Mouse (Mus musculus) CH12.LX (cell line): ENCODE results near the gene Ccnl2. TPM values are rescaled to one million over a fixed set of nuclear protein-coding genes. Genes with fewer than 3 reads are reported as not detected.

Source experiments
- DNase-seq: peaks from one replicate; pipeline ENCODE4 v3.0.0-alpha.2; 2013; ENCODE audit errors: extremely low read depth
- H3K27ac ChIP-seq: 2 replicates; pipeline ENCODE4 v1.5.1; 2012; ENCODE audit warnings: low read depth, mild to moderate bottlenecking, control low read depth, moderate library complexity; ENCODE audit not compliant: insufficient read depth
- H3K27me3 ChIP-seq: replicated peaks from 2 replicates; pipeline ENCODE3; 2012; ENCODE audit warnings: inconsistent platforms
- H3K36me3 ChIP-seq, 2 experiments: replicated peaks in 1 of 2; 2 replicates each; pipeline versions ENCODE3 to v1.6.1; 2012; ENCODE audit warnings: inconsistent platforms in 1 of 2, low read length in 1 of 2, mild to moderate bottlenecking in 1 of 2, mixed read lengths in 1 of 2, moderate library complexity in 1 of 2; ENCODE audit not compliant: control insufficient read depth in 1 of 2, insufficient read depth in 1 of 2
- H3K4me1 ChIP-seq, 2 experiments: 2 replicates each; pipeline ENCODE4 v1.6.1; 2012; ENCODE audit warnings: inconsistent platforms in 1 of 2, moderate library complexity in 1 of 2; ENCODE audit not compliant: insufficient read depth in 2 of 2, control insufficient read depth in 1 of 2
- H3K4me2 ChIP-seq: 2 replicates; pipeline ENCODE4 v1.6.1; 2012; ENCODE audit warnings: low read depth, mild to moderate bottlenecking, control low read depth; ENCODE audit not compliant: poor library complexity, insufficient read depth, severe bottlenecking
- H3K4me3 ChIP-seq, 3 experiments: fragments of 150-350 bp in 1 of 3; sonication (generic) in 1 of 3; replicated peaks in 1 of 3; 2 replicates each; pipeline versions ENCODE3 to v1.5.1; 2011 to 2012; ENCODE audit warnings: low read depth in 2 of 3, low read length in 2 of 3, mild to moderate bottlenecking in 2 of 3, moderate library complexity in 2 of 3, control low read depth in 1 of 3, improper control_type of control experiment in 1 of 3, inconsistent platforms in 1 of 3, mixed read lengths in 1 of 3; ENCODE audit not compliant: poor library complexity in 1 of 3
- H3K79me2 ChIP-seq: replicated peaks from 2 replicates; pipeline ENCODE4 v1.6.1; 2012; ENCODE audit warnings: mild to moderate bottlenecking, moderate library complexity; ENCODE audit not compliant: control insufficient read depth, poor library complexity, insufficient read depth, severe bottlenecking; ENCODE audit errors: extremely low read depth
- H3K9ac ChIP-seq: 2 replicates; pipeline ENCODE4 v1.6.1; 2012; ENCODE audit warnings: low read depth, mild to moderate bottlenecking, control low read depth, moderate library complexity; ENCODE audit not compliant: insufficient read depth
- H3K9me3 ChIP-seq: replicated peaks from 2 replicates; pipeline ENCODE3; 2012; ENCODE audit warnings: low read length, inconsistent platforms, mixed read lengths
- BHLHE40 ChIP-seq: IDR thresholded peaks from 2 replicates; pipeline ENCODE4 v1.6.1; 2011; ENCODE audit warnings: mild to moderate bottlenecking, low read depth, low read length, improper control_type of control experiment
- CHD2 ChIP-seq: IDR thresholded peaks from 2 replicates; pipeline ENCODE4 v1.6.1; 2011; ENCODE audit warnings: low read length, improper control_type of control experiment
- CTCF ChIP-seq, 2 experiments: IDR thresholded peaks in 1 of 2; conservative IDR thresholded peaks in 1 of 2; 2 replicates each; pipeline ENCODE4 v1.5.1; 2011 to 2012; ENCODE audit warnings: low read depth in 2 of 2, low read length in 2 of 2, improper control_type of control experiment in 1 of 2, inconsistent platforms in 1 of 2, mild to moderate bottlenecking in 1 of 2, moderate library complexity in 1 of 2
- E2F4 ChIP-seq: IDR thresholded peaks from 2 replicates; pipeline ENCODE4 v1.6.1; 2011; ENCODE audit warnings: low read depth, low read length, improper control_type of control experiment; ENCODE audit not compliant: insufficient replicate concordance
- ELF1 ChIP-seq: IDR thresholded peaks from 2 replicates; pipeline ENCODE4 v1.6.1; 2014; ENCODE audit warnings: low read depth, mild to moderate bottlenecking, inconsistent platforms, low read length, improper control_type of control experiment
- ETS1 ChIP-seq: conservative IDR thresholded peaks from 2 replicates; pipeline ENCODE4 v1.6.1; 2012; ENCODE audit warnings: low read depth, mild to moderate bottlenecking, inconsistent platforms, low read length, improper control_type of control experiment, moderate library complexity
- HCFC1 ChIP-seq: IDR thresholded peaks from 2 replicates; pipeline ENCODE4 v1.6.1; 2012; ENCODE audit warnings: low read depth, mild to moderate bottlenecking, inconsistent platforms, low read length, improper control_type of control experiment
- IRF4 ChIP-seq: IDR thresholded peaks from 2 replicates; pipeline ENCODE4 v1.6.1; 2014; ENCODE audit warnings: low read depth, mild to moderate bottlenecking, inconsistent platforms, low read length, improper control_type of control experiment
- JUN ChIP-seq: IDR thresholded peaks from 2 replicates; pipeline ENCODE4 v1.6.1; 2011; ENCODE audit warnings: low read depth, mild to moderate bottlenecking, low read length, improper control_type of control experiment, moderate library complexity; ENCODE audit not compliant: insufficient read depth
- MAFK ChIP-seq: IDR thresholded peaks from 2 replicates; pipeline ENCODE4 v1.6.1; 2011; ENCODE audit warnings: low read length, improper control_type of control experiment; ENCODE audit not compliant: insufficient replicate concordance
- MAX ChIP-seq: IDR thresholded peaks from 2 replicates; pipeline ENCODE4 v1.6.1; 2011; ENCODE audit warnings: low read length, improper control_type of control experiment
- MXI1 ChIP-seq: IDR thresholded peaks from 2 replicates; pipeline ENCODE4 v1.6.1; 2011; ENCODE audit warnings: mild to moderate bottlenecking, low read depth, low read length, improper control_type of control experiment
- MYC ChIP-seq: IDR thresholded peaks from 2 replicates; pipeline ENCODE4 v1.6.1; 2011; ENCODE audit warnings: low read depth, mild to moderate bottlenecking, improper control_type of control experiment, low read length
- PAX5 ChIP-seq: IDR thresholded peaks from 2 replicates; pipeline ENCODE4 v1.6.1; 2012; ENCODE audit warnings: low read length, inconsistent platforms, mixed read lengths
- RAD21 ChIP-seq: IDR thresholded peaks from 2 replicates; pipeline ENCODE4 v1.6.1; 2011; ENCODE audit warnings: low read depth, mild to moderate bottlenecking, low read length, improper control_type of control experiment, moderate library complexity
- RCOR1 ChIP-seq: conservative IDR thresholded peaks from 2 replicates; pipeline ENCODE4 v1.6.1; 2012; ENCODE audit warnings: low read depth, mild to moderate bottlenecking, inconsistent platforms, low read length, improper control_type of control experiment
- SMC3 ChIP-seq: IDR thresholded peaks from 2 replicates; pipeline ENCODE4 v1.6.1; 2011; ENCODE audit warnings: low read depth, low read length, improper control_type of control experiment
- TBP ChIP-seq: conservative IDR thresholded peaks from 2 replicates; pipeline ENCODE4 v1.6.1; 2011; ENCODE audit warnings: low read depth, low read length, improper control_type of control experiment
- UBTF ChIP-seq: IDR thresholded peaks from 2 replicates; pipeline ENCODE4 v1.6.1; 2012; ENCODE audit warnings: low read depth, mild to moderate bottlenecking, inconsistent platforms, low read length, improper control_type of control experiment, moderate library complexity
- USF1 ChIP-seq: IDR thresholded peaks from 2 replicates; pipeline ENCODE4 v1.6.1; 2014; ENCODE audit warnings: low read depth, mild to moderate bottlenecking, inconsistent platforms, low read length, improper control_type of control experiment
- USF2 ChIP-seq: conservative IDR thresholded peaks from 2 replicates; pipeline ENCODE4 v1.6.1; 2011; ENCODE audit warnings: low read depth, low read length, improper control_type of control experiment
- ZC3H11A ChIP-seq: IDR thresholded peaks from 2 replicates; pipeline ENCODE4 v1.6.1; 2012; ENCODE audit warnings: low read depth, mild to moderate bottlenecking, inconsistent platforms, low read length, improper control_type of control experiment
- ZKSCAN1 ChIP-seq: IDR thresholded peaks from 2 replicates; pipeline ENCODE4 v1.6.1; 2012; ENCODE audit warnings: low read depth, inconsistent platforms, low read length, improper control_type of control experiment, borderline replicate concordance
- ZMIZ1 ChIP-seq: IDR thresholded peaks from 2 replicates; pipeline ENCODE4 v1.6.1; 2012; ENCODE audit warnings: low read depth, mild to moderate bottlenecking, inconsistent platforms, low read length, improper control_type of control experiment
- ZNF384 ChIP-seq: IDR thresholded peaks from 2 replicates; pipeline ENCODE4 v1.6.1; 2012; ENCODE audit warnings: low read depth, low read length, improper control_type of control experiment, inconsistent platforms
- dilution Hi-C: fragments of 300-500 bp; cut with MboI; formaldehyde crosslinking; loops from 2 replicates; pipeline ENCODE4 v1.14.3; 2020; ENCODE audit warnings: low sequenced_read_pairs; ENCODE audit not compliant: extremely low pct_unique_long_range_greater_than_20kb, extremely low pct_ligation_motif_present
- in situ Hi-C: fragments of 300-500 bp; cut with MboI; formaldehyde crosslinking; loops from 3 replicates; pipeline ENCODE4 v1.14.3; 2019; ENCODE audit warnings: low sequenced_read_pairs, low pct_ligation_motif_present, low pct_unique_long_range_greater_than_20kb, mixed read lengths
- polyA plus RNA-seq: library from polyadenylated mRNA; unstranded; fragments of >175 nt; gene quantifications from 2 replicates; pipeline ENCODE4 v1.2.1, GENCODE M21; 2012; ENCODE audit warnings: low read depth; ENCODE audit not compliant: insufficient read length
- total RNA-seq, 2 experiments: library from RNA; depleted of rRNA; stranded (reverse); fragments of 300-350 nt in 1 of 2; fragments of >200 nt in 1 of 2; gene quantifications; 2 replicates each; pipeline ENCODE4 v1.2.3; 2012 to 2014

The Ccnl2 gene
- total and polyA plus RNA-seq, 3 experiments, result 59.6 to 67.7 (median 63.7) TPM

DNA sequence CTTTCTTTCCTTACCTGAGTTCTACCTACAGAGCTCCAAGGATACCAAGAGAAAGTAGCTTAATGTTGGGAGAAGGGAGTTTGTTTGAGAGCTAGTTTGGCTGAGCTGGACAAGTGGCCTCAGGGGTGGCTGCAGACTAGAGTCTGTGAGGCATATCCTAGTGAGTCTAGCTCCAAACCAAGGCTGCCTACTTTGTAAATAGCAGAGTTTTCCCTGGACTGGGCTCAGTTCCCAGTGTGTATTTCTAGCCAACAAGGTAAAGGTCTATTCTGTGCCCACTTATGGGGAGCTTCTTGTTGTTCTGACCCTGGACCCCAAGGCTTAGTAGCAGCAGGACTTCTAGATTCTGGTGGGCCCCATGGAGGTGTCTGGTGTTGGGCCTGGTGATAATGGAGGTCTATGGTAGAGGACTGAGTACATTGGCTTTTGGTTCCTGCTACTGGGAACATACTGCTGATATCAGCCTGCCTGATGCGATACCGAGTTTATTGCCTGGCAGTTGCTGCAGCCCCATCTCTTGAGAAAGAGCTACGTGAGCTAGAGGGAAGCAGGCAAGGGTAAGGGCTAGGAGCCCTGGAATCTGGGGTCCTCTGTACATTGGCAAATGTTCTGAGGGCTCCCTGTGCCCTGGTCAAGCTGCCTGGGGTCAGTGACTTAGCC, 37.6 kb downstream of the Ccnl2 start:
- dilution Hi-C loops, result no loop called here
- Histone ChIP-seq H3K36me3 (peaks cover 17 to 42% of the 10 kb centered on the region in 2 experiments), H3K9me3 (no peaks in the 10 kb centered on the region), H3K27me3 (no peaks in the 10 kb centered on the region), H3K4me2 (no peak overlapping the region)
- no peak for TF ChIP-seq ZNF384
- no peak for TF ChIP-seq ELF1
- no peak for TF ChIP-seq HCFC1
- no peak for TF ChIP-seq MAX
- TF ChIP-seq RCOR1, result no peak
- TF ChIP-seq ETS1, result no peak
- no peak for TF ChIP-seq CTCF (conservative IDR thresholded peaks at IDR 0.05 in 1 of 2, IDR thresholded peaks at IDR 0.05 in 1 of 2; ENCODE audit: low read depth in 2 of 2, low read length in 2 of 2)
- no peak for TF ChIP-seq USF2
- TF ChIP-seq BHLHE40, result no peak
- TF ChIP-seq ZMIZ1, result no peak
- TF ChIP-seq CHD2, result no peak
- TF ChIP-seq PAX5, result no peak
- no peak for TF ChIP-seq MYC
- TF ChIP-seq IRF4, result no peak
- no peak for TF ChIP-seq ZKSCAN1
- no peak for TF ChIP-seq SMC3
- TF ChIP-seq, all 38 proteins: peak for 0
- H3K27ac ChIP-seq, result no peak overlapping the region
- H3K4me1 ChIP-seq, result peaks cover 17 to 54% of the 10 kb centered on the region in 2 experiments
- no peak for DNase-seq
- H3K9ac ChIP-seq, result no peak overlapping the region
- in situ Hi-C loops, result no loop called here
- H3K4me3 ChIP-seq, result no peak overlapping the region
- H3K79me2 ChIP-seq, result peaks cover 19% of the 10 kb centered on the region

DNA sequence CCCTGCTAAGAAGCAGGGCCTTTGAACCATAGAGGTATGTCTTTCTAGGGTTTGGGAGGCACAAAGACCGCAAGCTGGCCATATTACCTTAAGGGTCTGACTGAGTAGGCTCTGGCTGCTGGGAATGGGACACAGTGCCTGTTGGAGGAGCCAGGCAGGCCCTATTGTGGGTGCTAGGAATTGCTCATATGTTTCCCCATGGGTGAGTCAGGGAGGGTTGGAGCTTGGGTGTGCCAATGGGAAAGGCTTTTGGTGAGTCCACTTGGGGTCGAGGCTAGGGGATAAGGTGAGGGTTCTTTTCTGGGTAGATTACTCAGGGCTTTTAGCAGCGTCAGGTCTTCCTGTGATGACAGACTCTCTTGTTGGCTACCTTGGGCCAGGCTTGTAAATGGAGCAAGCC, 39.1 kb downstream of the Ccnl2 start:
- in situ Hi-C loops, result no loop called here
- H3K4me2 ChIP-seq, result no peak overlapping the region
- H3K4me1 ChIP-seq, result peaks cover 17 to 53% of the 10 kb centered on the region in 2 experiments
- H3K27me3 ChIP-seq, result no peaks in the 10 kb centered on the region
- H3K79me2 ChIP-seq, result peaks cover 19% of the 10 kb centered on the region
- peaks cover 31 to 56% of the 10 kb centered on the region in 2 experiments for H3K36me3 ChIP-seq
- H3K27ac ChIP-seq, result no peak overlapping the region
- no peak overlapping the region for H3K9ac ChIP-seq
- H3K9me3 ChIP-seq, result no peaks in the 10 kb centered on the region
- TF ChIP-seq MAFK (no peak), JUN (no peak), MXI1 (no peak), ZC3H11A (no peak), E2F4 (no peak), USF1 (no peak), ZNF384 (no peak), TBP (no peak), RAD21 (no peak), UBTF (no peak)
- H3K4me3 ChIP-seq, result no peak overlapping the region
- dilution Hi-C loops, result no loop called here
- DNase-seq, result no peak
